Mouse (Mus musculus): ENCODE measurements around the gene Entpd5. TPM values are rescaled to one million over a fixed set of nuclear protein-coding genes. Genes with fewer than 3 reads are reported as not detected.
"Not testable (repeated sequence)": the region's sequence is repeated elsewhere in the genome, so short reads cannot be mapped to it uniquely, and the experiment has no call there.

Entpd5 gene
- polyA plus RNA-seq, 1 experiment from 2014 or later: 5.9 TPM

- H3K36me3 ChIP-seq (ENCODE audit: inconsistent target): no peaks in the 10 kb centered on the region
- no peak overlapping the region for H3K27ac ChIP-seq
- no peak overlapping the region for H3K4me3 ChIP-seq (ENCODE audit: inconsistent target)
- no peaks in the 10 kb centered on the region for H3K79me2 ChIP-seq (ENCODE audit: inconsistent target)
- WGBS (ENCODE audit: missing documents): 95% methylated on average over 8 of the region's 8 CpGs
These were observed 20.7 kb downstream of the Entpd5 start for GRCm38 (mm10) chr12:84388097-84388496.

GRCm38 (mm10) chr12:84385408-84385807, 23.4 kb downstream of the Entpd5 start:
- 98% methylated on average over 4 of the region's 4 CpGs for WGBS (ENCODE audit: missing documents)
- Histone ChIP-seq H3K27ac (no peak overlapping the region), H3K79me2 (ENCODE audit: inconsistent target) (no peaks in the 10 kb centered on the region), H3K4me3 (ENCODE audit: inconsistent target) (no peak overlapping the region), H3K36me3 (ENCODE audit: inconsistent target) (no peaks in the 10 kb centered on the region)

GRCm38 (mm10) chr12:84384644-84385081, 24.2 kb downstream of the Entpd5 start:
- WGBS (ENCODE audit: missing documents): 22% methylated on average over 5 of the region's 5 CpGs
- H3K36me3 ChIP-seq (ENCODE audit: inconsistent target): no peaks in the 10 kb centered on the region
- H3K27ac ChIP-seq: no peak overlapping the region
- H3K4me3 ChIP-seq (ENCODE audit: inconsistent target): no peak overlapping the region
- H3K79me2 ChIP-seq (ENCODE audit: inconsistent target): no peaks in the 10 kb centered on the region

GRCm38 (mm10) chr12:84382369-84382768, 26.5 kb downstream of the Entpd5 start:
- Histone ChIP-seq H3K4me3 (ENCODE audit: inconsistent target) (no peak overlapping the region), H3K27ac (no peak overlapping the region)
- 95% methylated on average over 4 of the region's 4 CpGs for WGBS (ENCODE audit: missing documents)

GRCm38 (mm10) chr12:84373831-84374481, 34.9 kb downstream of the Entpd5 start:
- WGBS (ENCODE audit: missing documents): 93% methylated on average over 6 of the region's 6 CpGs
- Histone ChIP-seq H3K4me3 (ENCODE audit: inconsistent target) (no peak overlapping the region), H3K36me3 (ENCODE audit: inconsistent target) (peaks cover 35% of the 10 kb centered on the region), H3K27ac (no peak overlapping the region), H3K79me2 (ENCODE audit: inconsistent target) (no peaks in the 10 kb centered on the region)

More at GRCm38 (mm10) chr12:84382369-84382768, 26.5 kb downstream of the Entpd5 start:
- H3K79me2 ChIP-seq (ENCODE audit: inconsistent target): no peaks in the 10 kb centered on the region
- H3K36me3 ChIP-seq (ENCODE audit: inconsistent target): no peaks in the 10 kb centered on the region

- no peaks in the 10 kb centered on the region for H3K79me2 ChIP-seq (ENCODE audit: inconsistent target)
- no peak overlapping the region for H3K27ac ChIP-seq
- peaks cover 46% of the 10 kb centered on the region for H3K36me3 ChIP-seq (ENCODE audit: inconsistent target)
- 94% methylated on average over 5 of the region's 5 CpGs for WGBS (ENCODE audit: missing documents)
- no peak overlapping the region for H3K4me3 ChIP-seq (ENCODE audit: inconsistent target)
These were observed 37.2 kb downstream of the Entpd5 start for GRCm38 (mm10) chr12:84371647-84372046.

- 77% methylated on average over 9 of the region's 9 CpGs for WGBS (ENCODE audit: missing documents)
- peaks cover 33% of the 10 kb centered on the region for H3K36me3 ChIP-seq (ENCODE audit: inconsistent target)
These were observed 41.9 kb downstream of the Entpd5 start for GRCm38 (mm10) chr12:84366971-84367370.

GRCm38 (mm10) chr12:84365137-84365536, 43.7 kb downstream of the Entpd5 start:
- peaks cover 44% of the 10 kb centered on the region for H3K79me2 ChIP-seq (ENCODE audit: inconsistent target)
- H3K36me3 ChIP-seq (ENCODE audit: inconsistent target): peaks cover 16% of the 10 kb centered on the region; the same call in 1 of the 2 replicates
- 95% methylated on average over 6 of the region's 6 CpGs for WGBS (ENCODE audit: missing documents)
- no peak overlapping the region for H3K4me3 ChIP-seq (ENCODE audit: inconsistent target)
- no peak overlapping the region for H3K27ac ChIP-seq

More at GRCm38 (mm10) chr12:84366971-84367370, 41.9 kb downstream of the Entpd5 start:
- peaks cover 44% of the 10 kb centered on the region for H3K79me2 ChIP-seq (ENCODE audit: inconsistent target)
- H3K27ac ChIP-seq: no peak overlapping the region
- no peak overlapping the region for H3K4me3 ChIP-seq (ENCODE audit: inconsistent target)

GRCm38 (mm10) chr12:84364291-84364690, 44.5 kb downstream of the Entpd5 start:
- H3K79me2 ChIP-seq (ENCODE audit: inconsistent target): peaks cover 44% of the 10 kb centered on the region
- 89% methylated on average over 9 of the region's 9 CpGs for WGBS (ENCODE audit: missing documents)
- no peak overlapping the region for H3K4me3 ChIP-seq (ENCODE audit: inconsistent target)
- H3K27ac ChIP-seq: no peak overlapping the region
- H3K36me3 ChIP-seq (ENCODE audit: inconsistent target): peaks cover 11% of the 10 kb centered on the region; the same call in 1 of the 2 replicates

- H3K4me3 ChIP-seq (ENCODE audit: inconsistent target): peak overlapping the region; percentile 96; the same call in 1 of the 2 replicates
- WGBS (ENCODE audit: missing documents): 71% methylated on average over 2 of the region's 2 CpGs
- no peak overlapping the region for H3K27ac ChIP-seq
- H3K36me3 ChIP-seq (ENCODE audit: inconsistent target): peaks cover 4% of the 10 kb centered on the region; the same call in 1 of the 2 replicates
- H3K79me2 ChIP-seq (ENCODE audit: inconsistent target): peaks cover 44% of the 10 kb centered on the region
These were observed 46.0 kb downstream of the Entpd5 start for GRCm38 (mm10) chr12:84362872-84363271.

GRCm38 (mm10) chr12:84361555-84362489, 47.0 kb downstream of the Entpd5 start, which contains the start of the genes Coq6 and Fam161b:
Gene Coq6, plus strand, starts transcription at chr12:84361657.
Gene Fam161b, minus strand, starts transcription at chr12:84361833.
- under 1% methylated on average over 51 of the region's 51 CpGs for WGBS (ENCODE audit: missing documents)

GRCm38 (mm10) chr12:84358699-84359098, 50.1 kb downstream of the Entpd5 start:
- not testable (repeated sequence) for H3K4me3 ChIP-seq (ENCODE audit: inconsistent target); H3K27ac ChIP-seq

More at GRCm38 (mm10) chr12:84361555-84362489, 47.0 kb downstream of the Entpd5 start, which contains the start of the genes Coq6 and Fam161b:
- H3K79me2 ChIP-seq (ENCODE audit: inconsistent target): peaks cover 44% of the 10 kb centered on the region
- H3K27ac ChIP-seq: no peak within 1 kb of the TSS
- peak within 1 kb of the TSS; percentile 96 for H3K4me3 ChIP-seq (ENCODE audit: inconsistent target)
- H3K36me3 ChIP-seq (ENCODE audit: inconsistent target): no peaks in the 10 kb centered on the region

GRCm38 (mm10) chr12:84347192-84347591, 61.6 kb downstream of the Entpd5 start:
- WGBS (ENCODE audit: missing documents): 73% methylated on average over 2 of the region's 2 CpGs

More at GRCm38 (mm10) chr12:84358699-84359098, 50.1 kb downstream of the Entpd5 start:
- WGBS (ENCODE audit: missing documents): 71% methylated on average over 2 of the region's 2 CpGs
- H3K79me2 ChIP-seq (ENCODE audit: inconsistent target): peaks cover 17% of the 10 kb centered on the region
- H3K36me3 ChIP-seq (ENCODE audit: inconsistent target): not testable (repeated sequence)

GRCm38 (mm10) chr12:84336963-84337625, 71.7 kb downstream of the Entpd5 start:
- Histone ChIP-seq H3K4me3 (ENCODE audit: inconsistent target) (no peak overlapping the region), H3K36me3 (ENCODE audit: inconsistent target) (peaks cover 51% of the 10 kb centered on the region), H3K79me2 (ENCODE audit: inconsistent target) (no peaks in the 10 kb centered on the region), H3K27ac (peak overlapping the region; percentile 27)
- 15% methylated on average over 11 of the region's 11 CpGs for WGBS (ENCODE audit: missing documents)

More at GRCm38 (mm10) chr12:84347192-84347591, 61.6 kb downstream of the Entpd5 start:
- Histone ChIP-seq H3K79me2 (ENCODE audit: inconsistent target) (no peaks in the 10 kb centered on the region), H3K27ac (no peak overlapping the region), H3K4me3 (ENCODE audit: inconsistent target) (no peak overlapping the region), H3K36me3 (ENCODE audit: inconsistent target) (peaks cover 15% of the 10 kb centered on the region; the same call in 1 of the 2 replicates)
